Mouse (Mus musculus) adrenal gland, adult 8-10 months (tissue): ENCODE data around the gene Myo18a. TPM values are rescaled to one million over a fixed set of nuclear protein-coding genes. Genes with fewer than 3 reads are reported as not detected.
"Not testable (repeated sequence)": the region's sequence is repeated elsewhere in the genome, so short reads cannot be mapped to it uniquely, and the experiment has no call there.

Experiments used
- DNase-seq: peaks from one replicate; pipeline ENCODE4 v3.0.0; 2022
- total RNA-seq, 4 experiments: library from RNA; stranded (reverse); gene quantifications; 2 replicates each; pipeline ENCODE4 v1.2.4; 2022

The Myo18a gene
- total RNA-seq: 100 to 1,000 TPM in 2 of 4 experiments, 10 to 100 TPM in 2; 61.9 to 158 (median 94.7) TPM

GRCm38 (mm10) chr11:77762783-77763672 lies at the start of gene Myo18a:
Gene Myo18a, plus strand, starts transcription at chr11:77763246.
- DNase-seq: no peak

GRCm38 (mm10) chr11:77713736-77714135 lies 49.3 kb upstream of the Myo18a start:
- DNase-seq: no peak

- no peak for DNase-seq
These were observed 44.0 kb upstream of the Myo18a start for GRCm38 (mm10) chr11:77719055-77719454.

GRCm38 (mm10) chr11:77721389-77721788 lies 41.7 kb upstream of the Myo18a start:
- DNase-seq: no peak

GRCm38 (mm10) chr11:77724766-77725165 lies 38.3 kb upstream of the Myo18a start:
- DNase-seq: no peak

GRCm38 (mm10) chr11:77725183-77725582 lies 37.9 kb upstream of the Myo18a start, which contains the start of gene Cryba1:
Gene Cryba1, minus strand, starts transcription at chr11:77725283.
- DNase-seq: no peak

GRCm38 (mm10) chr11:77728587-77728986 lies 34.5 kb upstream of the Myo18a start:
- DNase-seq: peak; percentile 86

GRCm38 (mm10) chr11:77737289-77737688 lies 25.8 kb upstream of the Myo18a start:
- DNase-seq: peak; percentile 77

GRCm38 (mm10) chr11:77738555-77738954 lies 24.5 kb upstream of the Myo18a start:
- no peak for DNase-seq

GRCm38 (mm10) chr11:77743966-77744365 lies 19.1 kb upstream of the Myo18a start:
- peak; percentile 25 for DNase-seq

GRCm38 (mm10) chr11:77746652-77747051 lies 16.4 kb upstream of the Myo18a start:
- no peak for DNase-seq

- DNase-seq: not testable (repeated sequence)
These were observed 15.9 kb upstream of the Myo18a start for GRCm38 (mm10) chr11:77747103-77747502.

GRCm38 (mm10) chr11:77748996-77749395 lies 14.1 kb upstream of the Myo18a start:
- DNase-seq: no peak

GRCm38 (mm10) chr11:77752525-77752924 lies 10.5 kb upstream of the Myo18a start:
- DNase-seq: no peak

- no peak for DNase-seq
These were observed 9.6 kb upstream of the Myo18a start for GRCm38 (mm10) chr11:77753469-77753868.

GRCm38 (mm10) chr11:77760031-77760430 lies 3.0 kb upstream of the Myo18a start:
- DNase-seq: no peak

GRCm38 (mm10) chr11:77763673-77764340 lies 761 bp downstream of the Myo18a start:
- DNase-seq: no peak

GRCm38 (mm10) chr11:77764694-77765458 lies 1.8 kb downstream of the Myo18a start:
- no peak for DNase-seq

- no peak for DNase-seq
These were observed 2.4 kb downstream of the Myo18a start for GRCm38 (mm10) chr11:77765459-77765777.

GRCm38 (mm10) chr11:77766351-77767001 lies 3.4 kb downstream of the Myo18a start:
- DNase-seq: no peak

- DNase-seq: no peak
These were observed 6.5 kb downstream of the Myo18a start for GRCm38 (mm10) chr11:77769496-77769895.

GRCm38 (mm10) chr11:77770346-77770745 lies 7.3 kb downstream of the Myo18a start:
- DNase-seq: no peak
